Mouse (Mus musculus) naive thymus-derived CD4-positive, alpha-beta T cell, adult 5 months (primary cell): ENCODE results near the gene Gm6525. TPM values are rescaled to one million over a fixed set of nuclear protein-coding genes. Genes with fewer than 3 reads are reported as not detected.

Experiments
- polyA plus RNA-seq: library from polyadenylated mRNA; unstranded; fragments of 100-300 nt; shearing (Covaris generic); gene quantifications from one replicate; pipeline ENCODE4 v1.2.1, GENCODE M21; 2017

The Gm6525 gene
- not detected for polyA plus RNA-seq

DNA sequence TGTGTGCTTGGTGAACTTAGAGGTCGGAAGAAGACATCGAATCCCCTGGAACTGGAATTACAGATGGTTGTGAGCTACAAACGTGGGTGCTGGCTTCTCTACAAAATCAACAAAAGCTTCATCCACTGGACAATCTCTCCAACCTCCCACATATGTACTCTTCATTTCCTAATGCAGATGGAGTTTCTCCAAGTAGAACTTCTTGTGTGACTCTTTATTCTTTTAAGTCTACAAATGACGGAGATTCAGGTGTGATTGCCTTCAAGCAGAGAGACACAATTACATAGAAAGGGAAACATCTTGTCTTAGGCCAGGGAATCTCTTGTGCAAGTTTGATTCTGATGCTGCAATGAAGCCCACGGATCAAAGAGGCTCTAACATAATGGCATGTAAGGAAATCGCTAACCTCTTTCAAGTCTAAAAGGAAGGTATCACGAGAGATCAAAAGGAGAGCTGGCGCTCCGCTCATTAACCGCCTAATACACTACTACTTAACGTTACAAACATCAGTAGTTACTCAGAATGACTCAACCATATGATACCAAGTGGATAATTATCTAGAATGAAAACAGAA is at the start of gene Gm6525:
Gene Gm6525, plus strand, starts transcription at position 524 of the 574 bp plus-strand sequence.

DNA sequence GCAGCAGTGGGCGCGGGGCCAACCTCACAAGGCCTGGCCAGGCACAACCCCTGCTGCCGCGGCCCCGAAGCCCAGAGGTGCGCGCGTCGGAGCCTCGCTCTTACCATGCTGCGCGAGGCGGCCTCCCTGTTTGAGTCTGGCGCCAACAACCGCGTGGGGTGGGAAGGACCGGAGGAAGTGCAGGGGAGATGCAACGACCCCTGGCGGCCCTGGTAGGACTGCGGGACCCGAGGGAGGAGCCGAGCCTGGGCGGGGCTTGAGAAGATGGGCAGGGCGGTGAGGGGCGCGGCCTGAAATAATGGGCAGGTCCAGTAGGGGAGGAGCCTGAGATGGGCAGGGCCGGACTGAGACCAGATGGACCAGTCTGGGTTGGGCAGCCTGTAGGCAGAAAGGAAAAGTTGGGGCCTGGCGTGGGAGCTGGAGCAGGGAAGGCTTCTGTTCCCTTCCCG is 18.3 kb upstream of the Gm6525 start, which contains the start of gene Mnd1:
Gene Mnd1, minus strand, starts transcription at position 229 of the 449 bp plus-strand sequence.

Other genes starting within 250 kb of the Gm6525 start
- gene Tmem131l, start 133.9 kb upstream of the Gm6525 start, polyA plus RNA-seq: 61.5 TPM
- not detected for gene Mnd1, start 18.3 kb upstream of the Gm6525 start, polyA plus RNA-seq
- 4.0 TPM for gene Trim2, start 132.8 kb downstream of the Gm6525 start, polyA plus RNA-seq